Mouse (Mus musculus): ENCODE data around the gene Prrt3.

- TF ChIP-seq POLR2AphosphoS2 (IDR thresholded peaks at IDR 0.05; ENCODE audit: insufficient read length, low read depth) = no peak
- no peak for TF ChIP-seq POLR2A (IDR thresholded peaks at IDR 0.05; ENCODE audit: insufficient read length, low read depth)
- TF ChIP-seq MYOD1 (IDR thresholded peaks at IDR 0.05; ENCODE audit: control insufficient read depth in 1 of 3, insufficient read length in 2 of 3, low read depth in 2 of 3) = no peak
- no peak for TF ChIP-seq MYOG (IDR thresholded peaks at IDR 0.05; ENCODE audit: control insufficient read depth in 1 of 3, insufficient read depth in 1 of 3, insufficient read length in 2 of 3, low read depth in 2 of 3)
- TF ChIP-seq USF1 (IDR thresholded peaks at IDR 0.05; ENCODE audit: low read depth) = no peak
- TF ChIP-seq CEBPB (IDR thresholded peaks at IDR 0.05; ENCODE audit: insufficient read depth, poor library complexity, severe bottlenecking) = no peak
- TF ChIP-seq SRF (IDR thresholded peaks at IDR 0.05; ENCODE audit: control insufficient read depth, insufficient read length, low read depth) = no peak
- TF ChIP-seq REST (IDR thresholded peaks at IDR 0.05; ENCODE audit: insufficient read depth, insufficient read length) = no peak
- TF ChIP-seq MAX (IDR thresholded peaks at IDR 0.05; ENCODE audit: low read depth) = no peak
Observed at GRCm38 (mm10) chr6:113541610-113542009, 39.9 kb upstream of the Prrt3 start.
